Mouse (Mus musculus) liver, embryonic 12.5 days (tissue): ENCODE results near the gene 4930469K13Rik. TPM values are rescaled to one million over a fixed set of nuclear protein-coding genes. Genes with fewer than 3 reads are reported as not detected.

ENCODE experiments used
- ATAC-seq: fragments of 200-750 bp; cut with Nextera tagmentation; 2 replicates; pipeline ENCODE4 v1.8.0; 2017; ENCODE audit warnings: moderate number of reproducible peaks, mild to moderate bottlenecking, moderate library complexity
- H3K27ac ChIP-seq: fragments of 300-500 bp; sonication (generic); 2 replicates; pipeline ENCODE4 v1.5.1; 2016; ENCODE audit warnings: mild to moderate bottlenecking
- H3K27me3 ChIP-seq: fragments of 300-500 bp; sonication (generic); replicated peaks from 2 replicates; pipeline ENCODE4 v1.6.1; 2016; ENCODE audit warnings: mild to moderate bottlenecking, moderate library complexity
- H3K36me3 ChIP-seq: fragments of 300-500 bp; sonication (generic); 2 replicates; pipeline ENCODE4 v1.6.1; 2016; ENCODE audit warnings: mild to moderate bottlenecking, moderate library complexity
- H3K4me1 ChIP-seq: fragments of 300-500 bp; sonication (generic); 2 replicates; pipeline ENCODE4 v1.6.1; 2016
- H3K4me2 ChIP-seq: fragments of 300-500 bp; sonication (generic); 2 replicates; pipeline ENCODE4 v1.6.1; 2016; ENCODE audit warnings: mild to moderate bottlenecking, moderate library complexity
- H3K4me3 ChIP-seq: fragments of 300-500 bp; sonication (generic); 2 replicates; pipeline ENCODE4 v1.5.1; 2016; ENCODE audit warnings: mild to moderate bottlenecking, moderate library complexity
- H3K9ac ChIP-seq: fragments of 300-500 bp; sonication (generic); 2 replicates; pipeline ENCODE4 v1.6.1; 2016; ENCODE audit warnings: mild to moderate bottlenecking, moderate library complexity
- H3K9me3 ChIP-seq: fragments of 300-500 bp; sonication (generic); replicated peaks from 2 replicates; pipeline ENCODE4 v1.6.1; 2016; ENCODE audit warnings: mild to moderate bottlenecking, moderate library complexity
- WGBS: fragments of 180-500 bp; shearing (Covaris S2); methylation state at CpG from one replicate; pipeline ENCODE4 v1.1.7; 2016; ENCODE audit not compliant: insufficient replicate concordance; 5-methylcytosine and 5-hydroxymethylcytosine counted together
- polyA plus RNA-seq: library from polyadenylated mRNA; unstranded; fragments of >200 nt; fragmentation: Nextera tagmentation; extraction: Ambion mirVana; gene quantifications from 2 replicates; pipeline ENCODE4 v1.2.1, GENCODE M21; 2016

The 4930469K13Rik gene
- polyA plus RNA-seq, 1 experiment from 2014 or later: not detected

DNA sequence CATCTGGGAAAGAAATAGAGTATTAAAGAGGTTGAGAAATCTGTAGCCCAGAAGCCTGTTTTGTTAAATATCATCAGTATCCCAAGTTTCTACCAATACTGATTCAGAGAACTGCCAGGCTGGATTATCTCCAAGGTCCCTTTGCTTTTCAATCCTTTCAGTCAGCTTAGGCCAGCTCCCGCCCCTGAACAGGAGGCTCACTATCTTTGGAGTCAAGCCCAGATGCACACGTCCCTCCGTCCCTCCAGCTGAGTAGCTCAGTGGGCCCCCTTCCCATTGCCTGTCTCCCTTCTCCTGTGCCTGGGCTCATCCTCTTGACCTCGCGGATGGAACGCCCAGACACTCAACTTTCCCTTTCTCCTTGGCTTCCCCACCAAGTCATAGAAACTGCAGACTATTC lies 171.0 kb downstream of the 4930469K13Rik start:
- H3K4me2 ChIP-seq: no peak overlapping the region
- no peaks in the 10 kb centered on the region for H3K36me3 ChIP-seq
- H3K27me3 ChIP-seq: no peaks in the 10 kb centered on the region
- peaks cover 4% of the 10 kb centered on the region for H3K4me1 ChIP-seq
- H3K9ac ChIP-seq: no peak overlapping the region
- no peaks in the 10 kb centered on the region for H3K9me3 ChIP-seq
- H3K27ac ChIP-seq: no peak overlapping the region
- no peak for ATAC-seq
- no peak overlapping the region for H3K4me3 ChIP-seq
- WGBS: 50% methylated on average over 6 of the region's 6 CpGs

DNA sequence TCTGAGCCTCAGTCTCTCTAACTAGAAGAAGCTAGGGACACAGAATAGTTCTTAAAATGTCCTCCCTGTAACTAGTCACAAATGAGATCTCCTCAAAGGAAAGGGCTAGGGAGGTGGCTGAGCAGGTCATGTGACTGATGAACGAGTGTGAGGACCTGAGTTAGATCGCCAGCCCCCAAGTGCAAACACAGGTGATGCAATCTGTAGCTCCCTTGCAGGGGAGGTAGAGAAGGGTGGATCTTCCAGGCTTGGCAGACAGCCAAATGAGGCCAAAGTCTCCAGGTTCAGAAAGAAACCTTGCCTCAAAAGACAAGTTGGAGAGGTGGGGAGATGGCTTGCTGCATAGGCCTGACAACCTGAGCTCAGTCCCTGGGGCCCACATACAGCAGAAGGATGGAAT lies 171.8 kb downstream of the 4930469K13Rik start:
- no peak for ATAC-seq
- Histone ChIP-seq H3K9me3 (no peaks in the 10 kb centered on the region), H3K27me3 (0 out of 2 replicates have a peak, but pooled peaks cover under 1% of the 10 kb centered on the region), H3K4me1 (no peaks in the 10 kb centered on the region), H3K4me2 (no peak overlapping the region), H3K27ac (no peak overlapping the region), H3K4me3 (no peak overlapping the region), H3K9ac (no peak overlapping the region), H3K36me3 (no peaks in the 10 kb centered on the region)
- 29% methylated on average over 2 of the region's 2 CpGs for WGBS

DNA sequence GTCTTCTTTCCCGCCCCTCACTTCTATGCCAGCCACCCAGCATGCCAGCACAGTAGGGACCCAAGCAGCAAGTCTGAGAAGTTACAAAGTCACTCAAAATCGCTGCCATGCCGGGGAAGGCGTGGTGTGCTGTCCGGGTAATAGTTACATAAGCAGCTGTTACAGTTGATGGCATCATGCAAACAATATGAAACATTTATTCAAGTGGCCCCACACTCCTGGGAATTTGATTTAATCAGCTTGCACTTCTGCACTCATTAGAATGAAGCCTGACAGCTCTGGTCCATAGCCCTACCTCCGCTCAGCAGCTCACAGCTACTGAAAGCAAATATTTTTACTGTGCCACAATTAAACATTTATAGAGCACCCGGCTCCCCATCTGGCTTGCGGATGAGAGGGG lies 172.6 kb downstream of the 4930469K13Rik start:
- Histone ChIP-seq H3K4me1 (no peaks in the 10 kb centered on the region), H3K27ac (no peak overlapping the region), H3K4me2 (no peak overlapping the region), H3K4me3 (no peak overlapping the region), H3K36me3 (no peaks in the 10 kb centered on the region), H3K9me3 (no peaks in the 10 kb centered on the region), H3K27me3 (0 out of 2 replicates have a peak, but pooled peaks cover 8% of the 10 kb centered on the region), H3K9ac (no peak overlapping the region)
- 73% methylated on average over 8 of the region's 8 CpGs for WGBS
- no peak for ATAC-seq

Other genes with a start within 250 kb of the 4930469K13Rik start
- gene Kcnmb1, start 135.5 kb downstream of the 4930469K13Rik start, polyA plus RNA-seq: 0.11 and 0.18 TPM in 2 replicates
- gene Kcnip1, start 105.4 kb downstream of the 4930469K13Rik start, polyA plus RNA-seq: 0.39 and 0.66 TPM in 2 replicates
- 10.5 and 11.5 TPM in 2 replicates for gene Lcp2, start 51.6 kb downstream of the 4930469K13Rik start, polyA plus RNA-seq
- not detected in 2 replicates for gene Foxi1, start 109.5 kb upstream of the 4930469K13Rik start, polyA plus RNA-seq
- gene Fam196b, start 216.3 kb upstream of the 4930469K13Rik start, polyA plus RNA-seq: 0.07 and 0.10 TPM in 2 replicates